Mouse (Mus musculus): ENCODE results near the gene Megf11.
"Not testable (repeated sequence)": the region's sequence is repeated elsewhere in the genome, so short reads cannot be mapped to it uniquely, and the experiment has no call there.

The Megf11 gene

DNA sequence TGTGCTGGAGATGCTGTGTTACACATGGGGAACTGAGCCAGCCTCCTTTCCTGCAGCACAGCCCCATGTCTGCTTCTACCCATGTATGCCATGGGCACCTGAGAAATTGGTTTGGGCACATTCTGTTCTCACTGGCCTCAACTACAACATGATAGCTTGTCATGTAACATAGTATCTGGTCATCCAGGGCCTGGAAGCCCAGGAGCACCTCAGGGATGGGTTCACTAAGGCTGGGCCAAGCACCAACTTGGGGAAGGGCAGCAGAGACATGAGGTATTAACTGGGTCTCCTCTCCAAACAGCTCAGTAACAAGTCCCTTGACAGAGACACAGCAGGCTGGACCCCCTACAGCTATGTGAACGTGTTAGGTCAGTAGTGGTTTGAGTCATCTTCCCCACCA is 311.6 kb downstream of the Megf11 start:
- no peak for DNase-seq (ENCODE audit: extremely low read depth, low read depth)

DNA sequence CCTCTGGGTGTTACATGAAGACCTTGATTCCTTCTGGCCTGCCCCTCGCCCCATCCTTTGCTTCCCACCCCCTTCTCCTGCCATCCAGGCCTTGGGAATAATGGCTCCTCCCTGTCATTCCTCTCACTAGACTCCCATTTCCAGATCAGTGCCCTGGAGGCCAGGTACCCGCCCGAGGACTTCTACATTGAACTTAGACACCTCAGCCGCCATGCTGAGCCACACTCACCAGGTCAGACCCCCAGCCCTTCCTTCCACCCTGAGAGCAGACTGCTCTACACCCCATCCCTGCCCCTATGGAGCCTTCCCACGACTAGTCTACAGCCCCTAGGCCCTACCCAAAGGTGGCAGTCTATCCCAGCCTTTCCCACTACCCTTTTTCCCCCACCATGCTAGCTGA is 312.3 kb downstream of the Megf11 start:
- no peak for DNase-seq (ENCODE audit: extremely low read depth, low read depth)

DNA sequence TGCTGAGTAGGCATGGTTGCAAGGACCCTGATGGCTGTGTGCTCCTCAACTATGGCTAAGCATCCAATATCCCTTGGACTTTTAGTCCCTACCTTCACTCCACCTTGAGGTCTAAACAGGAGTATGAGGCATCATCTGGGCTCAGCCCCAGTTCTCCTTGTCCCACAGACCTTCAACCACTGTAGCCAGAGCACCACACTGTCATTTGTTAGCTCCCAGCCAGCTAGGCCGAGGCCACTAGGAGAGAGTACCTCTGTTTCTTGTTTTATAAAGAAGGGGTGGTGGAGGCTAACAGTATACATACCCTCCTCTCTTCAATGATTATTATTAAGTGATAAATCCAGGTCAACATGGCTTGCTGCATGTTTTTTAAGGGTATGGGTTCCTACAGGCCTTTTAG is 313.2 kb downstream of the Megf11 start:
- no peak for DNase-seq (ENCODE audit: extremely low read depth, low read depth)

- no peak for DNase-seq (ENCODE audit: extremely low read depth, low read depth)
Observed at GRCm38 (mm10) chr9:64700451-64701311, 315.3 kb downstream of the Megf11 start.

- DNase-seq (ENCODE audit: extremely low read depth, low read depth) = no peak
Observed at GRCm38 (mm10) chr9:64701651-64702050, 316.2 kb downstream of the Megf11 start.

DNA sequence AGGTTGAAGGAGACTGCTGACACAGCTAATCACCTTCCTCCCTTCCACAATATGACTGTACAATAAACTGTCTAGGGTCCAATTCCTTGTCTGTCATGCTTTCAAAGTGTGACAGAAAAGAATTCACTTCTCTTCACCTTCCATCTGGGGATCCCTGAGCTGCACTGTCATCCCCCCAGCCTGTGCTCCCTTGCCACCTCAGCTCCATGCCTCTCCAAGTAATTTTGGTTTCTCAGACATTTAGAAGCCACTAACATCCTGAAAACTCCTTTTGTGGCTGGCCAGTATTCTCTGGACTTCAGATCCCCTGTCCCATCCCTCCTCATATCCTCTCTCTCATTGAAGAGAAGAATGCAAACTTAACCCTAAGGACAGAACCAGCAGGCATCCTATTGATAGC is 317.0 kb downstream of the Megf11 start:
- no peak for DNase-seq (ENCODE audit: extremely low read depth, low read depth)

DNA sequence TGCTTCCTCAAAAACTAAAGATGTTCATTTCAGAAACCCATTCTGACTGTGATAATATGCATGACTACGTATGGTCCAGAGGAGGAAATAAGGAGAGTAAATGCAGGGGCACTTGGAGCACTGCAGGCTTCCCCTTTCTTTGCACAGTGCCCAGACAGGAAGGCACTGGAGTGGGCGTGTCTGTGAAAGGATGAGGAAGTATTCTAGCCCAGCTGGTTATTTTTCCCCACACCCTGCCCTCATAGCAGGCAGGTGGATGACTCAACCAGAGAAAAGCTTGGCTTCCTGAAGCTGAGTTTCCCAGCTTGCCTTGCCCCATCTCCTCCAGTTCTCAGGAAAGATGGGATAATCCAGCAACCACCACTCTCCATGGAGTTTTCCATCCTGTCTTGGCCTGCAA is 317.5 kb downstream of the Megf11 start:
- peak; percentile 91 for DNase-seq (ENCODE audit: extremely low read depth, low read depth)

- no peak for DNase-seq (ENCODE audit: extremely low read depth, low read depth)
Observed at GRCm38 (mm10) chr9:64703420-64703965, 318.1 kb downstream of the Megf11 start.

DNA sequence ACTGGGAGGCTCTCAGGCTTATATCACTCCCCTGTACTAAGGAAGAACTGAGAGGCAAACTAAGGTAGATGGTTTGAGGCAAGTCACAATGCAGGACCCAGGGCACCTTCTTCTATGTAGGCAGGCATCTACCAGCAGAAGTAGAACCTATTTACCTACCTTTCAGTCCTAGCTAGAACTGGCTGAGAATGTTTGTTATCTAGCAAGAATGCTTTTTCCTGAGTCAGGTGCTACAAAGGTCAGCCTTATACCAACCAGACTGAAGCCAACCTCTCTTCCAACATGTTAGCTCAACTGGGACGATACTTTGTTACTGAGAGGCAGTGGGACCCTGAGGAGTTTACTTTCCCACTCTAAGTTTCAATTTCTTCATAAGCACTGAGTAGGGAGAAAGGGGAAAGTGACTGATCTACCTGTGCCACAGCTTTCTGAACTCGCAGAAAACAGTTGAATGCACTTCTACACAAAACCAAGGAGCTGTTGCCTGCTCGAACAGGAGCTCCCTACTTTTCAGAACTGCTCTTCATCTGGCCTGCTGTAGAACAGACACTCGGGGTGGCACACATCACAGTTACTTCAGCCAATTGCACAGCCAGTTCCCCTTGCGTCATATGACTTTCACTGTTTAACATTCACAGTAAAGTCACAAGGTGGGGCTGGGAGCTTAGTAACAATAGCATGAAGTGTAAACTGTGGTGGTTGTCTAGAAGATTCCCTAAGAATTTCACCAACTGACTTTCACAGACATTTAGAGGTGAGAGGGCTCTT is 318.8 kb downstream of the Megf11 start:
- DNase-seq (ENCODE audit: extremely low read depth, low read depth) = no peak

GRCm38 (mm10) chr9:64710291-64710690 is 324.9 kb downstream of the Megf11 start:
- not testable (repeated sequence) for DNase-seq (ENCODE audit: extremely low read depth, low read depth)

- no peak for DNase-seq (ENCODE audit: extremely low read depth, low read depth)
Observed at GRCm38 (mm10) chr9:64719526-64720163, 334.2 kb downstream of the Megf11 start.

- DNase-seq (ENCODE audit: extremely low read depth, low read depth) = no peak
Observed at GRCm38 (mm10) chr9:64726454-64726853, 341.0 kb downstream of the Megf11 start.

DNA sequence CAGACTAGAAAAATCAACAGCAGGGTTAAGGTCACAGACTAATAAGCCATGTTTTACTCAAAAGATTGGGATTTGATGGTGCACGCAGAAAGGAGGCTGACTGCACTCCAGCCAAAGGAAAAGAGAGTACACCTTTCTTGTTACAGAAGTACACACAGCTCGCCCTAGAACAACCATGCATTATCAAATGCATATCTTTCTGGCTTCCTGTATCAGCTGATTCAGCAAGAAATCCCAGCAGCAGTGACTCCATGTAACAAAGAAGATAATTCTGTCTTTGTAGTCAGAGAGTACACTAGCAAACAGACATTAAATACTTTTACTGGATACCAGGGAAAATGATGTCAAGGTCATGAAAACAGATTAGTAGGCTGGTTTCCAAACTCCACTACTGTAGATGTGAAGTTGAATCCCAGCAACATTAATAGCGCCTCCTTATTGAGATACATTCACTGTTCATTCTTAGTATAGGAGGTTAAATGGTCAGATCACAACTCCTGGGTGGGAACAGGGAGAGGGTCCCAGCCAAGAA is 345.7 kb downstream of the Megf11 start:
- DNase-seq (ENCODE audit: extremely low read depth, low read depth) = no peak

DNA sequence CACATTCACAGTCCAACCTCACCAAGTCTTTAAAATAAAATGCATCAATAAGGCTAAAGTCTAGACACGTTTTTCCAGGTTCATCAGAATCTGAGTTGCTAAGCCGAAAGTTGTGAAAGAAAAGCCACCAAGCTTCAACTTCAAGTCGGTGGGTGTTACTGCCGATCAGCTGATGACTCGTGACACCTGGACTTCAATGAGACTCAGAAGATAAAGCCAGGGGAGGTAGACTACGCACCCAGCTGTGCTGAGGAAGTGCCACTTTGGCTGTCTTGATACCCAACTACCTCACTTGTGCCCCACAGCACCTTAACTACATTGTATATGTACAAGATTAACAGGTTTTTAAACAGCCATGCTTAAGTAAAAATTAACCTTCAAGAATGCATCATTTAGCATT is 348.7 kb downstream of the Megf11 start:
- peak; percentile 10 for DNase-seq (ENCODE audit: extremely low read depth, low read depth)

DNA sequence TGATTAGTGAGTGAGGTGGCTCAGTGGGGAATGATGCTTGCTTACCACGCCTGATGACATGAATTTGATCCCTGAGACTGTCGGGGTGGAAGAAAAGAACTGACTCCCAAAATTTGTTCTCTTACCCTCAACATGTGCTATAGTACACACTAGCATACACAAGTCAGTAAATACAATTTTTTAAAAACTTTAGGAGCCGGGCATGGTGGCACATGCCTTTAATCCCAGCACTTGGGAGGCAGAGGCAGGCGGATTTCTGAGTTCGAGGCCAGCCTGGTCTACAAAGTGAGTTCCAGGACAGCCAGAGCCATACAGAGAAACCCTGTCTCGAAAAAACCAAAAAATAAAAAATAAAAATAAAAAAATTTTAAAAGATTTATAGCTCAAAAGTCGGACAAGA is 349.6 kb downstream of the Megf11 start:
- not testable (repeated sequence) for DNase-seq (ENCODE audit: extremely low read depth, low read depth)

DNA sequence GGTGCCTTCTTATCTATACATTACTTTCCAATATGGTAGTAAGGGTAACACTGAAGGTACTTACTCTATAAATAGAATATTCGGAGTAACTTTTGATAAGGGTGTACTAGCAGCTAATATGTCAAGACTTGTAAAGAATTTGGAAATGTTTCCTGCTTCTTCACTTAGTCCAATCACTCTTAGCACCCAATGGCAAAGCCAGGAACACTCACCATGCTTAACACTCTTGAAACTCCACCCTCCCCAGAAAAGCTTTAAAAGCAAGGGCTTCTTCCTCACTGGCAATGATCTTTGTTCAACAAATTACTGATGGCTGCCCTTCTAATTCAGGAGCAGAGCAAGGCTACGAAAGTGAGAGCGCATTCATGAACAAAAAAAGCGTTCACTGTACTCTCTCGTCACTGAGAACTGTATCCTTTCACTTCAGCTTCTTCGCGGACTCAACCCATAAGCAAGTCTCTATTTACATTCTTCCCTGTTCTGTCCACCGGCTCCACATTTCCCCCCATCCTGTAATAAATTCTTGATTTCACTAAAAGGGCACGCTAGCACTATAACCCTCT is 350.7 kb downstream of the Megf11 start:
- peak; percentile 48 for DNase-seq (ENCODE audit: extremely low read depth, low read depth)

DNA sequence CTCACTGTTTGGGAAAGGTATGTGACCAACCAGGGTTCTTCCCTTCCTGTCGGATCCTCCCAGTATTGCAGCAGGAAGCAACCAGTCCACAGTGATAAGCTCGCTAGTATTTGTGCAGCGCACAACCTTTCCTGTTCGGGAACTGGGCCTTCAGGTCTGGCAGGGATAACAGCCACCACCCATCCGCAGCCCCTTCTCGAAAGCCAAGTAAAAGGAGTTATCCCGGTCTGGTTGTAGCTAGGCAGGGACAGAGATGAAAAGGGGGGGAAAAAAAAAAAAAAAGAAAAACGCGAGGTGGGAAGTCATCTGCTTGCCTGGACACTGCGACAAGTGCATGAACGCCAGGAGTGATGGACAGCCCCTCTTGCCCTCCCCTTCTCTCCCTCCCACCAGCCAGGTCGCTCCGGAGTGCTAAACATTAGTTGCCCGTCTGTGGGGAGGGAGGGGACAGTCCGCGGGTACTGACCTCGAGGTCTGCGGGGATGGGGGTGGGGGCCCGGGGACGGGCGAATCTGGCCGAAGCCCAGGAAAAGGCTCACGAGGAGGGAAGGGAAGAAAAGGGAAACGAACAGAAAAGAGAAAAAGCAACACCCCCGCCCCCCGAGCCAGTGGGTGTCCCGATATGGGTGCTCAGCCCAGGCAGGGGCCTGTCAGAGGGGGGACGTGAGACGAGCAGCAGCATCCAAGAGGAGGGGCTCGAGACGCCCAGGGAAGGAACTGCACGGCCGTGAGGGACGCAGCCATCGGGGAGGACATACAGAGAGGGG is 351.4 kb downstream of the Megf11 start:
- DNase-seq (ENCODE audit: extremely low read depth, low read depth) = peak; percentile 85

- DNase-seq (ENCODE audit: extremely low read depth, low read depth) = peak; percentile 73
Observed at GRCm38 (mm10) chr9:64737406-64738201, 352.2 kb downstream of the Megf11 start, which contains the start of gene Rab11a. TSS of gene Rab11a (minus strand) at chr9:64737758.

GRCm38 (mm10) chr9:64739001-64739400 is 353.6 kb downstream of the Megf11 start:
- peak; percentile 24 for DNase-seq (ENCODE audit: extremely low read depth, low read depth)
